Mouse (Mus musculus) spleen, adult 2 months (tissue): Measurements from ENCODE around the gene Elmo1. TPM values are rescaled to one million over a fixed set of nuclear protein-coding genes. Genes with fewer than 3 reads are reported as not detected.

ENCODE experiments used
- DNase-seq, 2 experiments: peaks; one replicate each; pipeline versions ENCODE4 v3.0.0 to v3.0.0-alpha.2; 2012 to 2021; ENCODE audit warnings: low spot score in 2 of 2, low read depth in 1 of 2
- H3K27ac ChIP-seq: fragments of 200-500 bp; 2 replicates; pipeline ENCODE4 v1.5.1; 2012; ENCODE audit warnings: low read length, inconsistent platforms; ENCODE audit not compliant: insufficient read depth
- H3K27me3 ChIP-seq: fragments of 200-500 bp; 2 replicates; pipeline ENCODE4 v1.6.1; 2012; ENCODE audit warnings: mild to moderate bottlenecking, moderate library complexity, low read length, inconsistent platforms; ENCODE audit not compliant: control insufficient read depth, insufficient read depth
- H3K36me3 ChIP-seq: fragments of 200-500 bp; 2 replicates; pipeline ENCODE4 v1.6.1; 2012; ENCODE audit warnings: mild to moderate bottlenecking, low read length, inconsistent platforms; ENCODE audit not compliant: control insufficient read depth, insufficient read depth
- H3K4me1 ChIP-seq: fragments of 200-500 bp; 2 replicates; pipeline ENCODE4 v1.6.1; 2011; ENCODE audit warnings: inconsistent platforms; ENCODE audit not compliant: control insufficient read depth, insufficient read depth, insufficient read length
- H3K4me3 ChIP-seq: fragments of 200-500 bp; 2 replicates; pipeline ENCODE4 v1.5.1; 2011; ENCODE audit warnings: mild to moderate bottlenecking, inconsistent platforms; ENCODE audit not compliant: insufficient read depth, insufficient read length; ENCODE audit errors: extremely low read depth
- CTCF ChIP-seq: fragments of 200-500 bp; IDR thresholded peaks from 2 replicates; pipeline ENCODE4 v1.5.1; 2011; ENCODE audit warnings: mild to moderate bottlenecking, inconsistent platforms; ENCODE audit not compliant: insufficient read depth, insufficient read length, insufficient replicate concordance; ENCODE audit errors: extremely low read depth
- POLR2A ChIP-seq: fragments of 200-500 bp; IDR thresholded peaks from 2 replicates; pipeline ENCODE4 v1.6.1; 2011; ENCODE audit warnings: low read depth, low read length, inconsistent platforms
- WGBS: fragments of 180-500 bp; shearing (Covaris S2); methylation state at CpG from one replicate; pipeline ENCODE4 v1.1.7; 2018; 5-methylcytosine and 5-hydroxymethylcytosine counted together
- polyA plus RNA-seq: library from polyadenylated mRNA; depleted of rRNA; stranded (reverse); fragments of >200 nt; gene quantifications from 2 replicates; pipeline ENCODE4 v1.2.3, GENCODE M21; 2012

Elmo1 gene
- polyA plus RNA-seq, 1 experiment = 33.3 TPM

DNA sequence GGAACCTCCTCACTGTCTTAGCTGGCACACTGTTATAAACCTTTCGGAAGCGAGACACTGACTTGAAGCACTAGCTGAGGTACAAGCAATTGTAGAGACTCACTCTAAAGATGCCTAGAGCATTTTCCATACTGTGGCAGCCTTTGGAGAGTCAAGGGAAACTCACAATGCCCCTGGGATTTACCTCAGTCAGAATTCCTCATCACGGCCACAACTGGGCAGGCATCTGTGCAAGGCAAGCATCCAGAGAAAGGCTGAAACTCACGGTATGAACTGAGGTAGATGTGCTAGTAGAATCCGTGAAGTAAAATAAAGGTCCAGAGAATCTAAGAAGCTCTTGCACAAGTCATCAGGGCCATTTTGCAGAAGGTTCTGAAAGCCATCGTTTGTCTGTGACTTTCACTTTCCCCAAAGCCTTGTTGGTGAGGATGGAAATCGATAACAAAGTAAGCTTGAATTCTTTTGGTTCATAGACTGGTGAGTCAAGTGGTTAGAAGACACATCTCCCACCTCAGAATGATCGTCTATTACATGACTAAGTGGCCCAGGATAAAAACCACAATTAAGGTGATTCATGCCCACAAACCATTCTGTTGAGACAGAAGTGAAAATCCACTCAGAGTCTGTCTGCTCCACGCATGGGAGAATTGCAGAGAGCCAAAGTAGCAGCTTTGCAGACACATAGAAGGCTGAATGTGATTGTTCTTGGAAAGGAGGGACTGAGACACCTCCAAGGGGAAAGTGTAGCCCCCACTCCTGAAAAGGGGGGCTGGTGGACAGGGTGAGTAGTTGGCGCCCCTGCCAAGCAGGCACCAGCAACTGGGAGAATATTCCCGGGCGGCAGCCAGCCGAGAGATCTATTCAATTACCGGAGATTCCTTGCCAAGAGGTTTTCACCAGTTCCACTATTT lies 42.2 kb upstream of the Elmo1 start:
- peaks cover 7% of the 10 kb centered on the region; the same call in 1 of the 2 replicates for H3K4me1 ChIP-seq
- TF ChIP-seq POLR2A (no peak), CTCF (no peak)
- WGBS = 76% methylated on average over 14 of the region's 14 CpGs
- H3K36me3 ChIP-seq = no peaks in the 10 kb centered on the region
- no peak overlapping the region for H3K27ac ChIP-seq
- no peak overlapping the region for H3K4me3 ChIP-seq
- no peaks in the 10 kb centered on the region for H3K27me3 ChIP-seq
- DNase-seq = no peak

DNA sequence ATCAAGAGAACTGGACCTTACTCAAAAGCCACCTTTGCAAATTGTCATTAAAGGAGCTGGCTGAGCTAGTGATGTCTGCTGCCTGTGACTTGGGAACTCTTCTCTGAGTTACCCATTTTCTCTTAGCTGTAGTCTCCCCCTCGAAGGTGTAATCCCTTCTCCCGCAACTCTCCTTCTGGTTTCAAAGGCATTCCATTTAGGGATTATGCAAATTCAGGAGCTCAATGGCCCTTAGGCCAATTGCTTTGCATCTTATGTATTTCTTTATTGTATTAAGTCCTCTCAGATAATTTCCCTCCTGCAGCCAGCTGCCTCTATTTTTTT lies 41.6 kb upstream of the Elmo1 start:
- TF ChIP-seq POLR2A = no peak
- TF ChIP-seq CTCF = no peak
- DNase-seq = no peak
- Histone ChIP-seq H3K27ac (no peak overlapping the region), H3K4me1 (peaks cover 7% of the 10 kb centered on the region; the same call in 1 of the 2 replicates), H3K36me3 (no peaks in the 10 kb centered on the region), H3K27me3 (no peaks in the 10 kb centered on the region), H3K4me3 (no peak overlapping the region)
- 98% methylated on average over 2 of the region's 2 CpGs for WGBS

DNA sequence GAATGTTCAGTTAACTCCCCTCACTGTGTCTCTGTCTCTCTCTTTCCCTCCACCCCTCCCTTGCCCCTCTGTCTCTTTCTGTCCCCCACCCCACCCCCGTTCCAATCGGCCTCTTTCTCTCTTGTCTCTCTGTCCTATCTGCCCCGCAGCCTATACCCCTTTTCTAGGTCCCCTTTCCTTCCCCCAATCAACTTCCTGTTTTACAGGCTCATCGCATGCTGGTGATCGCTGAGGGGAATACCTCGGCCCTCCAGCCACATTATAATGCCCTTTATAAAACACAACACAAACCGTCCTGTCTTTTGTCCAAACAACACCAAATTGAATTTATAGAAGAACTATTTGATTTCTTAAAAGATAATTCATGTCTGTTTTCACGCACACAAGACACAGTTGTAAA lies 40.7 kb upstream of the Elmo1 start:
- no peaks in the 10 kb centered on the region for H3K27me3 ChIP-seq
- peak in 1 of 2 experiments; percentile 18 for DNase-seq
- 18% methylated on average over 8 of the region's 8 CpGs for WGBS

DNA sequence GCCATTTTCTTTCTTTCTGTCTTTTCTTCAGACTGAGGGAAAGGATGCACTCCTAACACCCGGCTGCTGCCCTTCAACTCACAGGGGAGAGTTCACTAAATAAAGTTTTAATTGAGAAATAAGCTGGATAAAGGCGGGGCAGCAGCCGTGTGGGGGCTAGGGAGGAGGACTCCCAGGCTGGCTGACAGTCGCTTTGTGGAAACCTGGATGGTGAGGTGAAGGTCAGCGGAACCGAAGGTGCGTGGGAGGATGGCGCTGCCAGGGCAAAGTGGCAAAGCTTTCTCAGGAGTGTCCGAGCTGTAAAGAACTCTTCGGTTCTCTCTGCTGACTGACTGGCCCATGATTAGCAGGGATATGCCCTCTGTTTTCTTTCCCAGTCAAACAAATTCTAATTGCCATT lies 40.2 kb upstream of the Elmo1 start:
- H3K27ac ChIP-seq = no peak overlapping the region
- DNase-seq = no peak
- no peaks in the 10 kb centered on the region for H3K36me3 ChIP-seq
- H3K27me3 ChIP-seq = no peaks in the 10 kb centered on the region
- WGBS = 89% methylated on average over 10 of the region's 10 CpGs
- H3K4me3 ChIP-seq = no peak overlapping the region
- H3K4me1 ChIP-seq = peaks cover 7% of the 10 kb centered on the region; the same call in 1 of the 2 replicates
- no peak for TF ChIP-seq CTCF
- TF ChIP-seq POLR2A = no peak

More for the DNA sequence above, 40.7 kb upstream of the Elmo1 start:
- TF ChIP-seq CTCF (no peak), POLR2A (no peak)
- Histone ChIP-seq H3K27ac (no peak overlapping the region), H3K4me3 (no peak overlapping the region), H3K4me1 (peaks cover 7% of the 10 kb centered on the region; the same call in 1 of the 2 replicates), H3K36me3 (no peaks in the 10 kb centered on the region)

GRCm38 (mm10) chr13:20057926-20058325 lies 32.5 kb upstream of the Elmo1 start:
- TF ChIP-seq POLR2A = no peak
- no peak for TF ChIP-seq CTCF
- Histone ChIP-seq H3K4me3 (no peak overlapping the region), H3K36me3 (no peaks in the 10 kb centered on the region), H3K27me3 (no peaks in the 10 kb centered on the region), H3K27ac (no peak overlapping the region), H3K4me1 (no peaks in the 10 kb centered on the region)
- 94% methylated on average over 1 of the region's 1 CpGs for WGBS
- no peak for DNase-seq

DNA sequence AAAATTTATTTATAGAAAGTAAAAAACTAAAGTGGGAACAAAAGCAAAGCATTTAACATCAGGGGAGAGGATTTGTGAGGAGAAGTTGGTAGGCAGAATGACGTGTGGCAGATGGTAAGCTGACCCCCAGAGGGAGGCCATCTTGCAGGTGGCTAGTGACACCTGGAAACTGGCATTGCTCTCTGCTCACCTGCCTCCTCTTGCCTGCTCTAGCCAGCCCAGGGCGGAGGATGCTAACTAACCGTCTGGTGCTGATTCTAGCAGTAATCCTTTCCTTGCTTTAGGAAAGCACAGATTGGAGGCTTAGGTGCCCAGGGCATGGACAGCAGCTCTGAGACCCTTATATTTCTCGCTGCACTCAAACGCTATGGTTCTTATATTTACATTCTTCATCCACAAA lies 29.4 kb upstream of the Elmo1 start:
- DNase-seq = no peak
- Histone ChIP-seq H3K4me3 (no peak overlapping the region), H3K27ac (no peak overlapping the region), H3K36me3 (no peaks in the 10 kb centered on the region), H3K27me3 (no peaks in the 10 kb centered on the region), H3K4me1 (no peaks in the 10 kb centered on the region)
- TF ChIP-seq CTCF (no peak), POLR2A (no peak)
- 88% methylated on average over 5 of the region's 5 CpGs for whole genome bisulfite sequencing

DNA sequence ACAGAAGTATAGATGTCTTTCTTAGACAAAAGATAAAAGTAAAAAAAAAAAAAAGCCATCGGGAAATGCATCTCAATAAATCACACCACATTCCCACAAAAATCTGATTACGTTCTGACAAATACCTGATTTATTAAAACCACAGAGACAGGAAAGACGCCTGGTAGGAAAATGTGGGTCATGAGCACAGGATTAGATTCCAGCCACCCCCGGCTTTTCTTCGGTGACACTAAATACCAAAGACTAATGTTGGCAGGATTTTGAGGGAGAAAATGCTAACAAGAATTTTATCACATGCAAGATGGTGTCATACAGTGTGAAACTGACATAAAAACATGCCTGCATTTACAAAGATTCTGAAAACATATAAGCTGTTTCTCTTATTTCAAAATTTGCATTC lies 27.1 kb upstream of the Elmo1 start:
- Histone ChIP-seq H3K27ac (no peak overlapping the region), H3K36me3 (no peaks in the 10 kb centered on the region), H3K4me3 (no peak overlapping the region), H3K27me3 (no peaks in the 10 kb centered on the region), H3K4me1 (no peaks in the 10 kb centered on the region)
- no peak for DNase-seq
- TF ChIP-seq POLR2A (no peak), CTCF (no peak)
- 72% methylated on average over 5 of the region's 5 CpGs for WGBS
